Mouse (Mus musculus) liver, embryonic 14.5 days (tissue): Measurements from ENCODE around the gene Mprip. TPM values are rescaled to one million over a fixed set of nuclear protein-coding genes. Genes with fewer than 3 reads are reported as not detected.

Experiments used
- ATAC-seq: fragments of 200-750 bp; cut with Nextera tagmentation; 2 replicates; pipeline ENCODE4 v1.8.0; 2017; ENCODE audit warnings: moderate number of reproducible peaks, mild to moderate bottlenecking, moderate library complexity; ENCODE audit not compliant: insufficient read depth
- DNase-seq, 3 experiments: peaks; one replicate each; pipeline ENCODE4 v3.0.0-alpha.2; 2012 to 2013; ENCODE audit warnings: low read depth in 3 of 3, low spot score in 3 of 3
- H3K27ac ChIP-seq: fragments of 300-500 bp; sonication (generic); 2 replicates; pipeline ENCODE4 v1.5.1; 2014; ENCODE audit warnings: moderate library complexity, mild to moderate bottlenecking, control low read depth, inconsistent platforms
- H3K27me3 ChIP-seq: fragments of 300-500 bp; sonication (generic); 2 replicates; pipeline ENCODE4 v1.6.1; 2014; ENCODE audit warnings: mild to moderate bottlenecking, low read length, moderate library complexity; ENCODE audit not compliant: control insufficient read depth, insufficient read depth
- H3K36me3 ChIP-seq: fragments of 300-500 bp; sonication (generic); replicated peaks from 2 replicates; pipeline ENCODE4 v1.6.1; 2014; ENCODE audit warnings: low read depth; ENCODE audit not compliant: control insufficient read depth, insufficient read depth
- H3K4me1 ChIP-seq, 2 experiments: fragments of 200-500 bp in 1 of 2; fragments of 300-500 bp in 1 of 2; sonication (generic) in 1 of 2; replicated peaks; 2 replicates each; pipeline ENCODE4 v1.6.1; 2012 to 2014; ENCODE audit warnings: antibody characterized with exemption in 1 of 2, inconsistent platforms in 1 of 2, low read length in 1 of 2; ENCODE audit not compliant: control insufficient read depth in 2 of 2, insufficient read depth in 2 of 2
- H3K4me2 ChIP-seq: fragments of 300-500 bp; sonication (generic); 2 replicates; pipeline ENCODE4 v1.6.1; 2014; ENCODE audit warnings: low read depth, mild to moderate bottlenecking, control low read depth, moderate library complexity
- H3K4me3 ChIP-seq, 2 experiments: fragments of 200-500 bp in 1 of 2; fragments of 300-500 bp in 1 of 2; sonication (generic) in 1 of 2; 2 replicates each; pipeline ENCODE4 v1.5.1; 2012 to 2014; ENCODE audit warnings: low read depth in 2 of 2, low read length in 2 of 2, mild to moderate bottlenecking in 2 of 2, control low read depth in 1 of 2, inconsistent platforms in 1 of 2, moderate library complexity in 1 of 2; ENCODE audit not compliant: insufficient read depth in 1 of 2
- H3K9ac ChIP-seq: fragments of 300-500 bp; sonication (generic); replicated peaks from 2 replicates; pipeline ENCODE4 v1.6.1; 2014; ENCODE audit warnings: mild to moderate bottlenecking, control low read depth, moderate library complexity
- H3K9me3 ChIP-seq: fragments of 300-500 bp; sonication (generic); 2 replicates; pipeline ENCODE4 v1.6.1; 2016; ENCODE audit warnings: low read length, mixed read lengths; ENCODE audit not compliant: control insufficient read depth
- CTCF ChIP-seq: IDR thresholded peaks from 2 replicates; pipeline ENCODE4 v1.5.1; 2016; ENCODE audit warnings: antibody characterized with exemption, low read depth, control low read depth
- EP300 ChIP-seq: IDR thresholded peaks from 2 replicates; pipeline ENCODE4 v1.6.1; 2016; ENCODE audit warnings: antibody characterized with exemption, low read depth
- WGBS: fragments of 180-500 bp; shearing (Covaris S2); extraction: QIAGEN DNeasy Blood & Tissue Kit; methylation state at CpG from one replicate; pipeline ENCODE4 v1.1.7; 2014; ENCODE audit not compliant: insufficient replicate concordance; 5-methylcytosine and 5-hydroxymethylcytosine counted together
- polyA plus RNA-seq, 2 experiments: library from polyadenylated mRNA; depleted of rRNA in 1 of 2; stranded (reverse) in 1 of 2; unstranded in 1 of 2; fragments of >200 nt; fragmentation: Nextera tagmentation in 1 of 2; extraction: Ambion mirVana in 1 of 2; gene quantifications; 2 replicates each; pipeline versions ENCODE4 v1.2.1 to v1.2.3; 2012 to 2014

Mprip gene
- polyA plus RNA-seq, 2 experiments, result 10.2 to 14.6 TPM

- TF ChIP-seq EP300, result no peak
- TF ChIP-seq CTCF, result no peak
Observed at GRCm38 (mm10) chr11:59780241-59780640, 119.1 kb downstream of the Mprip start.

GRCm38 (mm10) chr11:59782091-59782590, 121.0 kb downstream of the Mprip start:
- Histone ChIP-seq H3K9me3 (no peaks in the 10 kb centered on the region), H3K4me2 (no peak overlapping the region), H3K27ac (no peak overlapping the region), H3K9ac (no peak overlapping the region), H3K4me1 (no peaks in the 10 kb centered on the region), H3K27me3 (no peaks in the 10 kb centered on the region), H3K36me3 (no peaks in the 10 kb centered on the region), H3K4me3 (no peak overlapping the region)
- ATAC-seq, result no peak
- 70% methylated on average over 7 of the region's 7 CpGs for WGBS
- TF ChIP-seq EP300, result no peak
- no peak for TF ChIP-seq CTCF
- DNase-seq, result no peak

More at GRCm38 (mm10) chr11:59780241-59780640, 119.1 kb downstream of the Mprip start:
- Histone ChIP-seq H3K36me3 (no peaks in the 10 kb centered on the region), H3K27ac (no peak overlapping the region), H3K27me3 (no peaks in the 10 kb centered on the region), H3K4me1 (no peaks in the 10 kb centered on the region), H3K9ac (no peak overlapping the region), H3K9me3 (no peaks in the 10 kb centered on the region), H3K4me3 (no peak overlapping the region), H3K4me2 (no peak overlapping the region)
- no peak for DNase-seq
- 65% methylated on average over 4 of the region's 4 CpGs for WGBS
- ATAC-seq, result no peak

DNA sequence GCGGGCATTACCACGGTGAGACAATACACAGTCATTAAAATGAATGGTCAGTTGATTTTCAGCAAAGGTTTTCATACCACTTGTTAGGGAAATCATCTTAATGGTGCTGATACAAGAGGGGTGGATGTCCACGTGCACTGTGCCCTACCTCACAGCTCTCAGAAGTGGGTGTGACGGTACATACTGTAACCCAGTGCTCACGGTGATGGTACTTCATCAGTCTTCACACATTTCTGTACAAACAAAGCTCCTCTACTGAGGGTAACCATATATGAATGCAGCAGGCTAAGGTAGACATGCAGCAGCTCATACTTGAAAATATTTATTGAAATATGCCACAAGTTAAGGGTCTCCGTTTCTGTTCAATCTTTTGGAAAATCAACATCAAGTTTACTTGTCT, 122.5 kb downstream of the Mprip start:
- H3K9me3 ChIP-seq, result no peaks in the 10 kb centered on the region
- H3K9ac ChIP-seq, result no peak overlapping the region
- no peak overlapping the region for H3K27ac ChIP-seq
- no peak for TF ChIP-seq CTCF
- TF ChIP-seq EP300, result no peak
- H3K4me2 ChIP-seq, result no peak overlapping the region
- WGBS, result 81% methylated on average over 6 of the region's 6 CpGs
- ATAC-seq (no peak), DNase-seq (no peak)
- H3K4me3 ChIP-seq, result no peak overlapping the region
- no peaks in the 10 kb centered on the region for H3K4me1 ChIP-seq
- H3K36me3 ChIP-seq, result no peaks in the 10 kb centered on the region
- no peaks in the 10 kb centered on the region for H3K27me3 ChIP-seq

- Histone ChIP-seq H3K4me2 (peak overlapping the region; percentile 73), H3K9ac (peak overlapping the region; percentile 51), H3K36me3 (no peaks in the 10 kb centered on the region), H3K27me3 (no peaks in the 10 kb centered on the region), H3K4me1 (no peaks in the 10 kb centered on the region), H3K27ac (no peak overlapping the region), H3K4me3 (peak overlapping the region; percentile 20 to 54), H3K9me3 (no peaks in the 10 kb centered on the region)
- ATAC-seq (peak; percentile 2; the same call in 1 of the 2 replicates), DNase-seq (no peak)
- WGBS, result 39% methylated on average over 15 of the region's 15 CpGs
- TF ChIP-seq EP300, result no peak
- TF ChIP-seq CTCF, result no peak
Observed at GRCm38 (mm10) chr11:59786444-59787198, 125.5 kb downstream of the Mprip start.

GRCm38 (mm10) chr11:59787199-59787781, 126.2 kb downstream of the Mprip start, which contains the start of gene Pld6:
TSS of gene Pld6 (minus strand) at chr11:59787645.
- peak within 1 kb of the TSS; percentile 51 for H3K9ac ChIP-seq
- H3K27ac ChIP-seq, result no peak within 1 kb of the TSS
- H3K27me3 ChIP-seq, result no peaks in the 10 kb centered on the region
- peaks cover 5% of the 10 kb centered on the region; the same call in 1 of the 2 replicates for H3K36me3 ChIP-seq
- WGBS, result under 1% methylated on average over 51 of the region's 51 CpGs
- no peaks in the 10 kb centered on the region for H3K4me1 ChIP-seq
- TF ChIP-seq EP300 (no peak), CTCF (0 out of 2 replicates have a peak, but pooled peaks have one; percentile 10)
- no peaks in the 10 kb centered on the region for H3K9me3 ChIP-seq
- DNase-seq (peak in 2 of 3 experiments; percentile 30 to 43), ATAC-seq (peak; percentile 79)
- H3K4me3 ChIP-seq, result peak within 1 kb of the TSS; percentile 20 to 54
- H3K4me2 ChIP-seq, result peak within 1 kb of the TSS; percentile 73
